Mouse (Mus musculus): ENCODE measurements around the gene Cntfr. TPM values are rescaled to one million over a fixed set of nuclear protein-coding genes. Genes with fewer than 3 reads are reported as not detected.

Gene Cntfr
- polyA plus RNA-seq, 1 experiment from 2014 or later = 3.7 TPM

- Histone ChIP-seq H3K27me3 (replicated peaks) (peaks cover 43% of the 10 kb centered on the region), H3K9ac (no peak overlapping the region), H3K4me2 (peak overlapping the region; percentile 8; the same call in 1 of the 2 replicates), H3K4me1 (replicated peaks) (peaks cover 71% of the 10 kb centered on the region), H3K9me3 (replicated peaks) (no peaks in the 10 kb centered on the region), H3K27ac (ENCODE audit: poor library complexity, severe bottlenecking) (0 out of 2 replicates have a peak overlapping the region, but pooled peaks have one; percentile 12), H3K4me3 (no peak overlapping the region), H3K36me3 (no peaks in the 10 kb centered on the region)
- peak; percentile 61 for ATAC-seq (ENCODE audit: insufficient number of reproducible peaks, low FRiP score)
- WGBS = 41% methylated on average over 13 of the region's 13 CpGs
Observed at GRCm38 (mm10) chr4:41677006-41677629, 19.8 kb downstream of the Cntfr start.

DNA sequence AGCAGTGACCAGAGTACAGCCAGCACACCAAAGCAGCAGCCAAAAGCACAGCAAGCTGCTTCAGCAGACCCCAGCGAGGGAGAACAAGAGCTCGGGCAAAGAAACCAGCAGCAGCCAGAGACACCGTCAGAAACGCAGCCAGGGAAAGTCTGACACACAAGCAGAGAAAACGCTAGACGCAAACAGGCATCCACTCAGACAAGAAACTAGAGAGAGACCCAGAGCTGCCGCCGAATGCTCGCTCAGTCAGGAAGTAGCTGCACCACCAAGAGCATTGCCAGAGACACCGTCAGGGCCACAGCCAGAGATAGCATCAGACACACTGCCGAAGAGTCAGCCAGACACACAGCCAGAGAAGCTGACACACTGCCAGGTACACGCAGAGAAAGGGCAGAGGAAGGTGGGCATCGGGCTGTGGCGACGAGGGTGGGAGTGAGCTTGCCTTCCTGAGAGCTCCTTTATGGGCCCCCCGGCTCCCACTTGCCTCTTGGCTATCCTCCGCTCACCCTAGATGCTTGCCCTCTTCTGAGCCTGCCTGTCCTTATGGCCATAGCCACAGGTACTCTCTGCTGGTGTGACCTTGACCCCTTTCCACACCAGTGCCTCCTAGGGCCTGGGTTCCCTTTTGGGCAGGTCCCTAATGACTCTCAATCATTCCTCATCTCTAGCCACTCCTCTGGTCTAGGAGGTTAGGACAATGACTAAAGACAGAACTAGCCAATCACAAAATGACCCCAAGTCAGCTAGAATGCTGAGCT is 20.5 kb downstream of the Cntfr start:
- Histone ChIP-seq H3K27ac (ENCODE audit: poor library complexity, severe bottlenecking) (0 out of 2 replicates have a peak overlapping the region, but pooled peaks have one; percentile 14), H3K4me1 (replicated peaks) (peaks cover 74% of the 10 kb centered on the region), H3K4me3 (no peak overlapping the region), H3K36me3 (no peaks in the 10 kb centered on the region), H3K9ac (peak overlapping the region; percentile 34; the same call in 1 of the 2 replicates), H3K4me2 (peak overlapping the region; percentile 29), H3K9me3 (replicated peaks) (no peaks in the 10 kb centered on the region), H3K27me3 (replicated peaks) (peaks cover 45% of the 10 kb centered on the region)
- ATAC-seq (ENCODE audit: insufficient number of reproducible peaks, low FRiP score) = no peak
- WGBS = 31% methylated on average over 17 of the region's 17 CpGs

GRCm38 (mm10) chr4:41673186-41673585 is 23.7 kb downstream of the Cntfr start:
- WGBS = 64% methylated on average over 19 of the region's 19 CpGs
- H3K27me3 ChIP-seq (replicated peaks) = peaks cover 58% of the 10 kb centered on the region
- ATAC-seq (ENCODE audit: insufficient number of reproducible peaks, low FRiP score) = no peak
- H3K27ac ChIP-seq (ENCODE audit: poor library complexity, severe bottlenecking) = no peak overlapping the region
- H3K4me3 ChIP-seq = no peak overlapping the region
- no peaks in the 10 kb centered on the region for H3K36me3 ChIP-seq
- H3K4me1 ChIP-seq (replicated peaks) = peaks cover 59% of the 10 kb centered on the region
- H3K9me3 ChIP-seq (replicated peaks) = no peaks in the 10 kb centered on the region
- no peak overlapping the region for H3K9ac ChIP-seq
- H3K4me2 ChIP-seq = no peak overlapping the region

DNA sequence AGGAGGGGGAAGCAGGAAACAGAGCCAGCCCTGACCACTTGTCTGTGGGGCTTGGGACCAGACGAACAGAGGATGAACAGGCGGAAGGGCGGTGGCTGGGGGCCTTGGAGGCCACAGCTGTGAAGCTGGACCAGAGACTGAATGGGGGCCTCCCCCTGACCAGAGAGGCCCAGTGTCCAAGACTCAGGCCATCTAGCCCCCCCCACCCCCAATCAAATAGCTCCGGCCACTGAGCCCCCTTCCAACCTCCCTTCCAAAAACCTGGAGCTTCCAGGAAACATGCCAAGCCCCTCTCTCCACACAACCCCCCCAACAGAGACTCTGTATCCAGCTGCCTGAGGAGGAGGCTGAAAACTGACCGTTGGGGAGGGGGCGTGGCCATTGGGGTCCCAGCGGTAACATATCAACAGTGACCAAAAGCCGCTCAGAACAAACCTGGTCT is 24.3 kb downstream of the Cntfr start:
- H3K27me3 ChIP-seq (replicated peaks) = peaks cover 58% of the 10 kb centered on the region
- no peak overlapping the region for H3K4me3 ChIP-seq
- no peaks in the 10 kb centered on the region for H3K36me3 ChIP-seq
- peak; percentile 1; the same call in 1 of the 2 replicates for ATAC-seq (ENCODE audit: insufficient number of reproducible peaks, low FRiP score)
- H3K4me2 ChIP-seq = no peak overlapping the region
- 35% methylated on average over 8 of the region's 8 CpGs for WGBS
- H3K4me1 ChIP-seq (replicated peaks) = peaks cover 52% of the 10 kb centered on the region
- no peak overlapping the region for H3K9ac ChIP-seq
- no peaks in the 10 kb centered on the region for H3K9me3 ChIP-seq (replicated peaks)
- H3K27ac ChIP-seq (ENCODE audit: poor library complexity, severe bottlenecking) = no peak overlapping the region

- 17% methylated on average over 8 of the region's 8 CpGs for WGBS
- 0 out of 2 replicates have a peak, but pooled peaks have one; percentile 13 for ATAC-seq (ENCODE audit: insufficient number of reproducible peaks, low FRiP score)
- Histone ChIP-seq H3K4me3 (no peak overlapping the region), H3K27me3 (replicated peaks) (peaks cover 58% of the 10 kb centered on the region), H3K36me3 (no peaks in the 10 kb centered on the region), H3K9me3 (replicated peaks) (no peaks in the 10 kb centered on the region), H3K4me2 (no peak overlapping the region), H3K9ac (0 out of 2 replicates have a peak overlapping the region, but pooled peaks have one; percentile 26), H3K27ac (ENCODE audit: poor library complexity, severe bottlenecking) (no peak overlapping the region), H3K4me1 (replicated peaks) (peaks cover 47% of the 10 kb centered on the region)
Observed at GRCm38 (mm10) chr4:41671963-41672480, 24.9 kb downstream of the Cntfr start.

DNA sequence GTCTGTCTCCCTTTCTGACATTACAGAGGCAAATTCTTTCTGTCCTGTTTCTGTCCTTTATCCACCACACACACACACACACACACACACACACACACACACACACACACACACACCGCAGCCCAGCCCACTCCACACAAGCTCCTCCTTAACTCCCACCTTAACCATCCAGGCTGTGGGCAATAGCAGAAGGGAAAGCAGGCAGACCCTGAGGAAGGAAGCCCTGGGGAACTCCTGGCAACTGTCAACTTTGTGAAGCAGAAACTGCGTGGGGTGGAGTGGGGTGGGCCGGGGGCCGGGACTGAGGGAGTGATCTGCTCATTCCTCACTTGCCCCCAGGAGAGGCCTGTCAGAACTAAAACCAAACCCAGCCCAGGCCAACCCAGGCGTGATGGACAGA is 25.4 kb downstream of the Cntfr start:
- no peaks in the 10 kb centered on the region for H3K36me3 ChIP-seq
- ATAC-seq (ENCODE audit: insufficient number of reproducible peaks, low FRiP score) = no peak
- peaks cover 42% of the 10 kb centered on the region for H3K4me1 ChIP-seq (replicated peaks)
- no peak overlapping the region for H3K4me3 ChIP-seq
- H3K9me3 ChIP-seq (replicated peaks) = no peaks in the 10 kb centered on the region
- H3K9ac ChIP-seq = 0 out of 2 replicates have a peak overlapping the region, but pooled peaks have one; percentile 26
- H3K27ac ChIP-seq (ENCODE audit: poor library complexity, severe bottlenecking) = no peak overlapping the region
- no peak overlapping the region for H3K4me2 ChIP-seq
- peaks cover 57% of the 10 kb centered on the region for H3K27me3 ChIP-seq (replicated peaks)
- WGBS = 28% methylated on average over 5 of the region's 5 CpGs

- H3K4me1 ChIP-seq (replicated peaks) = peaks cover 35% of the 10 kb centered on the region
- no peaks in the 10 kb centered on the region for H3K36me3 ChIP-seq
- H3K4me2 ChIP-seq = no peak overlapping the region
- peaks cover 57% of the 10 kb centered on the region for H3K27me3 ChIP-seq (replicated peaks)
- no peak for ATAC-seq (ENCODE audit: insufficient number of reproducible peaks, low FRiP score)
- no peak overlapping the region for H3K9ac ChIP-seq
- 82% methylated on average over 18 of the region's 18 CpGs for WGBS
- no peak overlapping the region for H3K27ac ChIP-seq (ENCODE audit: poor library complexity, severe bottlenecking)
- H3K9me3 ChIP-seq (replicated peaks) = no peaks in the 10 kb centered on the region
- no peak overlapping the region for H3K4me3 ChIP-seq
Observed at GRCm38 (mm10) chr4:41670836-41671235, 26.1 kb downstream of the Cntfr start.

- Histone ChIP-seq H3K27me3 (replicated peaks) (peaks cover 42% of the 10 kb centered on the region), H3K4me2 (no peak overlapping the region), H3K36me3 (no peaks in the 10 kb centered on the region), H3K4me1 (replicated peaks) (peaks cover 39% of the 10 kb centered on the region), H3K27ac (ENCODE audit: poor library complexity, severe bottlenecking) (no peak overlapping the region), H3K9me3 (replicated peaks) (no peaks in the 10 kb centered on the region), H3K9ac (no peak overlapping the region), H3K4me3 (no peak overlapping the region)
- ATAC-seq (ENCODE audit: insufficient number of reproducible peaks, low FRiP score) = no peak; the same call in 1 of the 2 replicates
- 78% methylated on average over 11 of the region's 11 CpGs for WGBS
Observed at GRCm38 (mm10) chr4:41666646-41667045, 30.2 kb downstream of the Cntfr start.

DNA sequence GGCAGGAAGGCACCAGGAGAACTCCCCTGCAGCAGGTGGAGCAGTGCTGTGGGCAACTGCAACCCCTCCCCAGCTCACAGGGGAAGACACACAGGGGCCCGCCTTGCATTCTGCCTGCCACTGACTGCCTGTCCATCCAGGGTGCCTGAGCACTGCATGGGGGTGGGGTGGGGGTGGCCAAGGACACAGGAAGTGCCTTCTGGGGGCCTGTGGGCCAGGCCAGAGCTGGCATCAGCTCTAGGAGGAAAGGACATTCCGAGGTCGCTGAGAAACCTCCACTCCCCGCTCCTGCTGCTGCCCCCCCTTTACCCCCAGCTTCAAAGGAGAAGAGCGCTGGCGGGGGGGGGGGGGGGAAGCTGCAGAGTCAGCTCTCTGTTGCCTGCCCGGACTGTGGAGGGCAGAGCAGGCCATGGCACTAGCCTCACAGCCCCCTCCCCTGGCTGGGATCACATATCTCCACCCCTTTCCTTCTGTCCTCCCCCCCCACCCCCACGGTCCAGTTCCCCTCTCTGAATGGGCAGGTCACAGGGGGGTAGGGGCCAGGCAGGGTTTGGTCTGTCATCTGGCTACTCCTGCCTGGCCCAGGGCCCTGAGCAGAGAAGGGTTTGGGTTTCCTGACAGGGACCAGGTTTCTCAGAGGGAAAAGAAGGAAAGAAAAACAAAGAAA is 31.7 kb downstream of the Cntfr start:
- peaks cover 44% of the 10 kb centered on the region for H3K4me1 ChIP-seq (replicated peaks)
- ATAC-seq (ENCODE audit: insufficient number of reproducible peaks, low FRiP score) = peak; percentile 40; the same call in 1 of the 2 replicates
- H3K9ac ChIP-seq = peak overlapping the region; percentile 24; the same call in 1 of the 2 replicates
- H3K27ac ChIP-seq (ENCODE audit: poor library complexity, severe bottlenecking) = no peak overlapping the region
- H3K27me3 ChIP-seq (replicated peaks) = peaks cover 34% of the 10 kb centered on the region
- H3K4me3 ChIP-seq = no peak overlapping the region
- H3K36me3 ChIP-seq = no peaks in the 10 kb centered on the region
- peak overlapping the region; percentile 33 for H3K4me2 ChIP-seq
- WGBS = 12% methylated on average over 5 of the region's 8 CpGs
- H3K9me3 ChIP-seq (replicated peaks) = no peaks in the 10 kb centered on the region

DNA sequence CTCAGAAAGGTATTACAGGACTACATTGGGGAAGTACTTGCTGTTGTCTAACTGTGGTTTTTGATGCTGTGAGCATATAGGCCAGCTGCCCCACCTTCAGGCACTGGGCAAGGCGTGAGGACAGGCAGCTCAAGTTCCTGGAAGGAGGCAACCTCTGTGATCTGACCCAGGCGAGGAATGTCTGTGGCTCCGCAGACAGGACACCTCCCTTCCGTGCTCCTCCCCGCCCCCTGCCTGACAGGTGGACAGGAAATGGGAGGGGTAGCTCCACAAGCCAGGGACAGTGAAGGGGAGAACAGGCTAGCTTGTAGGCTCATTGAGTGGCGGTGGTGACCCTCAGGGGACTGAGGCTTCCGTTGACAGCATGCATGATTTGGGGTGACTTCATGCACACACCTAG is 32.4 kb downstream of the Cntfr start:
- no peak overlapping the region for H3K4me2 ChIP-seq
- no peak overlapping the region for H3K27ac ChIP-seq (ENCODE audit: poor library complexity, severe bottlenecking)
- WGBS = 36% methylated on average over 7 of the region's 7 CpGs
- H3K9me3 ChIP-seq (replicated peaks) = no peaks in the 10 kb centered on the region
- H3K9ac ChIP-seq = 0 out of 2 replicates have a peak overlapping the region, but pooled peaks have one; percentile 24
- no peak overlapping the region for H3K4me3 ChIP-seq
- no peaks in the 10 kb centered on the region for H3K36me3 ChIP-seq
- peaks cover 39% of the 10 kb centered on the region for H3K27me3 ChIP-seq (replicated peaks)
- peaks cover 50% of the 10 kb centered on the region for H3K4me1 ChIP-seq (replicated peaks)
- no peak for ATAC-seq (ENCODE audit: insufficient number of reproducible peaks, low FRiP score)

DNA sequence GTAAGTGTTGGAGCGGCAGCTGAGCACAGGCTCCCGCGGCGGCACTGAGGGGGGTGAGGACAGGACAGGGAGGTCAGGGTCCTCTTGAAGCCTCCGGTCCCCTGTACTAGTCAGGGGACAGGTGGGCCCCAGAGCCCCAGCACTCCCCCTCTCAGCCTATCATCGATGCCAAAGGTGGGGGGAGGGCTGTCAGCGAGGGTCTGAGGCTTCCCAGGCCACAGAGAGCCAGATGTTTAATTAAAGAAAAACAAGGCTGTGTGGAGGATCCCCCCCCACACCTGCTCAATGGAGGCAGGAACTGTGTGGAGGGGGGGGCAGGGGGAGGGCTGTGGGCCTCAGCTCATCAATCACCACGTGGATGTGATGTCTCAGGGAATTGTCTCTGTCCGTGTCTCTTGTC is 33.3 kb downstream of the Cntfr start:
- Histone ChIP-seq H3K4me3 (no peak overlapping the region), H3K4me1 (replicated peaks) (peaks cover 55% of the 10 kb centered on the region), H3K36me3 (no peaks in the 10 kb centered on the region), H3K9me3 (replicated peaks) (no peaks in the 10 kb centered on the region), H3K27me3 (replicated peaks) (peaks cover 48% of the 10 kb centered on the region), H3K27ac (ENCODE audit: poor library complexity, severe bottlenecking) (no peak overlapping the region), H3K9ac (no peak overlapping the region), H3K4me2 (no peak overlapping the region)
- ATAC-seq (ENCODE audit: insufficient number of reproducible peaks, low FRiP score) = no peak
- WGBS = 28% methylated on average over 9 of the region's 9 CpGs
